Mouse (Mus musculus) cortical plate, adult 2 months (tissue): ENCODE measurements at regions not wholly inside any gene's neighbourhood (a gene's known extent, or its start where the extent isn't known, plus 50 kb on each side); places are given as distances from the start of the nearest gene placed in this dataset.

ENCODE experiments used
- CTCF ChIP-seq: fragments of 200-500 bp; IDR thresholded peaks from 2 replicates; pipeline ENCODE4 v1.5.1; 2011; ENCODE audit warnings: mild to moderate bottlenecking, control low read depth, low read length; ENCODE audit not compliant: insufficient read depth; ENCODE audit errors: extremely low read depth
- POLR2A ChIP-seq: fragments of 200-500 bp; IDR thresholded peaks from 2 replicates; pipeline ENCODE4 v1.6.1; 2011; ENCODE audit warnings: mild to moderate bottlenecking, low read length, control low read depth; ENCODE audit not compliant: insufficient read depth; ENCODE audit errors: extremely low read depth

- no peak for TF ChIP-seq CTCF
- no peak for TF ChIP-seq POLR2A
These were observed 100.0 kb downstream of the Anxa5 start for GRCm38 (mm10) chr3:36375722-36376121.
